Mouse (Mus musculus): Measurements from ENCODE around the gene 1700067K01Rik. TPM values are rescaled to one million over a fixed set of nuclear protein-coding genes. Genes with fewer than 3 reads are reported as not detected.

The 1700067K01Rik gene
- total RNA-seq, 4 experiments from 2014 or later = 0.49 TPM; not detected in 2

- no peak for DNase-seq
Observed at GRCm38 (mm10) chr8:84053229-84053628, 51.9 kb downstream of the 1700067K01Rik start.

Small RNAs within 50 kb of the gene (microRNA-seq; reads per million reads assigned to microRNA genes)
- gene Mir1199 (0 to 0.35 reads per million in 2 experiments), gene Mir8111 (2.8 to 3.7 reads per million in 2 experiments)

Other genes starting within 250 kb of the 1700067K01Rik start
- 100 to 1,000 TPM in 3 of 4 experiments, 10 to 100 TPM in 1; 90.5 to 113 (median 105) TPM for gene Adgrl1, start 101.4 kb upstream of the 1700067K01Rik start, total RNA-seq (2022)
- 1 to 10 TPM; 1.5 to 2.2 (median 1.9) TPM for gene Gm10644, start 46.3 kb upstream of the 1700067K01Rik start, total RNA-seq (2022)
- 1 to 10 TPM; 1.1 to 2.7 (median 1.8) TPM for gene Asf1b, start 46.0 kb upstream of the 1700067K01Rik start, total RNA-seq (2022)
- gene Prkaca, start 28.5 kb upstream of the 1700067K01Rik start, total RNA-seq (2022) = 100 to 1,000 TPM; 240 to 263 (median 253) TPM
- gene Samd1, start 3.8 kb upstream of the 1700067K01Rik start, total RNA-seq (2022) = 10 to 100 TPM; 27.4 to 44.2 (median 34.9) TPM
- under 1 TPM in 2 of 4 experiments, not detected in 2; 0.62 to 0.77 TPM for gene 2210011C24Rik, start 10.7 kb downstream of the 1700067K01Rik start, total RNA-seq (2022)
- gene Palm3, start 20.0 kb downstream of the 1700067K01Rik start, total RNA-seq (2022) = 1 to 10 TPM in 3 of 4 experiments, under 1 TPM in 1; 0.70 to 3.9 (median 2.3) TPM
- 1 to 10 TPM; 1.9 to 3.1 (median 2.8) TPM for gene Il27ra, start 41.1 kb downstream of the 1700067K01Rik start, total RNA-seq (2022)
- not detected for gene Rln3, start 43.5 kb downstream of the 1700067K01Rik start, total RNA-seq (2022)
- gene Gm10643, start 63.6 kb downstream of the 1700067K01Rik start, total RNA-seq (2022) = 1 to 10 TPM; 2.9 to 5.9 (median 4.2) TPM
- 10 to 100 TPM; 16.8 to 25.2 (median 20.5) TPM for gene Rfx1, start 65.3 kb downstream of the 1700067K01Rik start, total RNA-seq (2022)
- gene Dcaf15, start 103.3 kb downstream of the 1700067K01Rik start, total RNA-seq (2022) = 10 to 100 TPM; 18.3 to 27.1 (median 23.8) TPM
- gene Podnl1, start 124.5 kb downstream of the 1700067K01Rik start, total RNA-seq (2022) = under 1 TPM; 0.10 to 0.86 (median 0.34) TPM
- gene Cc2d1a, start 146.4 kb downstream of the 1700067K01Rik start, total RNA-seq (2022) = 10 to 100 TPM; 33.9 to 51.2 (median 40.3) TPM
- under 1 TPM; 0.38 to 0.81 (median 0.40) TPM for gene 4930432K21Rik, start 146.5 kb downstream of the 1700067K01Rik start, total RNA-seq (2022)
- 1 to 10 TPM in 2 of 4 experiments, under 1 TPM in 2; 0.75 to 2.9 (median 1.2) TPM for gene Nanos3, start 183.7 kb downstream of the 1700067K01Rik start, total RNA-seq (2022)
- 10 to 100 TPM; 36.2 to 53.9 (median 48.0) TPM for gene Zswim4, start 235.6 kb downstream of the 1700067K01Rik start, total RNA-seq (2022)
- 100 to 1,000 TPM; 171 to 296 (median 225) TPM for gene D8Ertd738e, start 248.2 kb downstream of the 1700067K01Rik start, total RNA-seq (2022)